Mouse (Mus musculus) C2C12 (cell line): ENCODE results near the gene Edn1.

ENCODE experiments used
- CTCF ChIP-seq: IDR thresholded peaks from one replicate; pipeline ENCODE4 v1.5.1; 2011; ENCODE audit not compliant: control insufficient read depth, insufficient read depth, insufficient read length
- MAX ChIP-seq: IDR thresholded peaks from one replicate; pipeline ENCODE4 v1.6.1; 2011; ENCODE audit warnings: mild to moderate bottlenecking, control low read depth
- USF1 ChIP-seq: IDR thresholded peaks from one replicate; pipeline ENCODE4 v1.6.1; 2011; ENCODE audit warnings: low read depth, mild to moderate bottlenecking, control low read depth, moderate library complexity

DNA sequence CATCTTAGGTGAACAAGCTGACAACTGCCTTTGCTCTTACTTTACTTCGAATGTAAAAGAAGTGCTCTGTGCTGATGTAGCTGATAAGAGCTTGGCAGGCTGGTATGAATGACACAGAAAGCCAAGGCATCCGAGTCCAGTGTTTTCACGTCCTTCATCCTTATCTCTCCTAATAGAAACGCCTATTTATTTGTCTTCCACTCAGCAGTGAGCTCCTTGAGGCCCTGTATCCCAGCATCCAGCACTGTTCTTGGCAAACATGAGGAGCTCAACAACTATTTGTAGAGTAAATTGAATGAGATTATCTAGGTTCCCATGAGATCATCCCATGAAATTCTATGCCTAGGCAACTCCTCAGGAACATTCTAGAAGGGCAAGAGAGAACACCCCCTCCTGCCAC, 35.1 kb downstream of the Edn1 start:
- TF ChIP-seq CTCF (no peak), USF1 (no peak), MAX (no peak)
